Mouse (Mus musculus): Measurements from ENCODE around the gene Hs2st1.
"Not testable (repeated sequence)": the region's sequence is repeated elsewhere in the genome, so short reads cannot be mapped to it uniquely, and the experiment has no call there.

Gene Hs2st1

DNA sequence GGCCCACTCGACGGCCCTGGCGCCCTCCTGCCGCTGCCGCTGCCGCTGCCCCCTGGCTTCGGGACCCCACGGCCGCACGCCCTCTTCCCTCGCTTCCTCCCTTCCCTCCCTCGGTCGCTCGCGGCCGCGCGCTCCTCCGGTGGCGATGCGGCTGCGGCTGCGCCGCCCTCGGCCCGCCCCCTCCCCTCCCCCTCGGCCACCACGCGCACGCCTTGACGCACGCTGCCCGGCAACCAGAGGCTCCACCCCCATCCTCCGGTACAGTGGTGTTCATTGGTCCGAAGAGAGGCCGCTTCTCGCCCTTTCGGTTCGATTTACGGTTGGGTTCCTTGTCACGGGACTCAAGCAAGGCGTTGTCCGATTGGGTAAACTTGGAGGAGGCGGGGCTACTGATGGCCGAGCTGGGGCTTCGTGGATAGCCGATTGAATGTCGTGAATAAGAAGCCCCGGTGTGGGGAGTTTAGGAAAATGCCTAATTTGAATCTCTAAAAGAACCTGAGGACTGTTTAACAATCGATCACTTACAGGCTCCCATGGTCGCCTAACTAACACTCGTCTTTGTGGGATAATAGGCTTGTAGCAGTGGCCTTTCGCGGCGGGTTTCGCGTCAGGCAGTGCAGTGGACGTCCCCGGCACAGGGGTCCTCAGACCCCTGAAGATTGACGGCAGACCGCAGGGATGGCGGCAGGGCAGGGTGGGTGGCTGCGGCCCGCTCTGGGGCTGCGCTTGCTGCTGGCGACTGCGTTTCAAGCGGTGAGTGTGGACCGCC is at the start of gene Hs2st1, which contains the start of gene Selenof:
TSS of gene Hs2st1 (minus strand) at position 135 of the 769 bp plus-strand sequence.
TSS of gene Selenof (plus strand) at position 258 of the 769 bp plus-strand sequence.
- DNase-seq: peak; percentile 98

GRCm38 (mm10) chr3:144617633-144618180 is 47.7 kb upstream of the Hs2st1 start:
- no peak for DNase-seq

DNA sequence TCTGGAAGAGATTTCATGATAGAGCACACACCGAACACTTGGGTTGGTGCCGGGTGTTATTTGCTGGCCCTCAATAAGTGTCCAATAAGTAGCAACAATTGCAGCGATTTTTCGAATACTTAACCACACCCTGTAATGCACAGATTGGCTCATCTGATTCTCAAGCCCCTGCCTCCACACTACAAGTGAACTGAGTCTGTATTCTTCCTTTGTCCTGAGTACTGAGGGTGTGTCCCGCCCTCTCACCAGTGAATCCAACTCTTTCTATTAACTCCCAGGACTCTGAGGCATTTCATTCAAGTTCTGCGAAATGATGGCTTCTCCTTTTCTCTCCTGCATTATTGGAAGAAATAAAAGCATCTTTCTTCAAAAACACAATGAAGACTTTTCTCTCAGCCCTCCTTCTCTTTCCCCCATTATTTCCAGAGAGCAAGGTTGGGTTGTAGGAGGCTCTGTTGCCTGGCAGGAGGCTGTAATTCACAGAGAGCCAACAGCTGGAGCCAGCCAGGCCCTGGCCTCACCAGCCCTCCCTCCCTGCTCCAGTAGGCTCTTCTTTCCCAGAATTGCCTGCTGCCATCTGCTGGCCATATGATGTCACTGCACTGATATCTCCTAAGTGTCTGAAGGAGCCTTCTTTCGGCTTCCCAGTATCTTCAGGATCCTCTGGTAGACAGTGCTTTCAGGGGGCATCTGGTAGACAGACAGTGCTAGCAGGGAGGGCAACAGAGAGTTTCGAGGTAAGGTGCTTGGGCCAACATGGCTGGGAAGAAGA is 46.9 kb upstream of the Hs2st1 start:
- DNase-seq: peak; percentile 72

DNA sequence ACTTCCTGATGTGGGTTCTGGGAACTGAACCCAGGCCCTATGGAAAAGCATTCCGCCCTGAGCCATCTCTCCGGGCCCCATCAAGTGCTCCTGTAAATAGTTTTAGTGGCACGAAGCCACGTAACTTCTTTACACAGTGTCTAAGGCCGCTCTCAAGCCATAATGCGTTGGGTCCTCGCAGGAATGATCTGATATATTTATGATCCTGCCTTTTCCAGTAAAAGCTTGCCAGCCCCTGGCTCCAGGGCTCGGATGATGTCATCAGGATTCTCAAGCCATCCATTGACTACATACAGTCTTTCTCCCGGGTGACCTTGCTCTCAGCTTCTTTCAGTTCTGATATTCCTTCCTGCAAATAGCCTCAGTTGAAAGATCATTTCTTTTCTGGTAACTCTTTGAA is 45.5 kb upstream of the Hs2st1 start:
- no peak for DNase-seq

DNA sequence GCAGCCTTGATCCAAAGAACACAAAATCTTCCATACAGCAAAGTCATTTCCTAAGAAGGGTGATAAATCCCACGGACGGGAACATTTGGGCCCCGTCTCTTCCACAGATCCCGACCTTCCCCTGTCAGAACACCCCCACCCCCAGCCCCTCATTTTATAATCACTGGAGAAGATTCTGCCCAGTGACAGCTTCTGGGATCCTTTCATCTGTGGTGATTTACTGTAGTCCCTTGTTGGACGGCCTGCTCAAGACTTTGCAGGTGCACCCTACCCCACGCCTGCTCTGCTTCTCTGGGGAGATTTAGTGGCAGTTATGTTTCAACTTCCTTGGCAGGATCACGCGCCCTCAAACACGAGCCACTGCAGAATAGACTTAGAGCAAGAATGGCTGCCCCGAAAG is 44.7 kb upstream of the Hs2st1 start:
- DNase-seq: no peak

GRCm38 (mm10) chr3:144614277-144614676 is 44.3 kb upstream of the Hs2st1 start:
- DNase-seq: no peak

DNA sequence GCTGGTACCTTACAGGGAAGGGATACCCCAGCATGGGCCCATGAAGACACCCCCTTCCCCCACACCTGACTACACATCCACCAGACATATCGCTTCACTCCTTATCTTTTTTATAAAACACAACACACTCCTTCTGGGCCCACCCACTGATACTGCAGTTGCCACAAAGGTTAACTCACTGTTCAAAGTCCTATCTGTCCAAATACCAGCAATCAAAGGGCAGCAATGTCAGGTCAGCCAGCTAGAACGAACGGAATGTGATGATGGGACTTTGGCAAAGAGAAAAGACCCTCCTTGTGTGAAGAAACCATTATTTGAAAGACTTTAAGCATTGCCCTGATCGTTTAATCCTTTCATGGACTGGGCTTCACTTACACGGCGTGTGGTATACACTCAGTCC is 42.4 kb upstream of the Hs2st1 start:
- DNase-seq: no peak

GRCm38 (mm10) chr3:144611626-144612271 is 41.8 kb upstream of the Hs2st1 start:
- no peak for DNase-seq

DNA sequence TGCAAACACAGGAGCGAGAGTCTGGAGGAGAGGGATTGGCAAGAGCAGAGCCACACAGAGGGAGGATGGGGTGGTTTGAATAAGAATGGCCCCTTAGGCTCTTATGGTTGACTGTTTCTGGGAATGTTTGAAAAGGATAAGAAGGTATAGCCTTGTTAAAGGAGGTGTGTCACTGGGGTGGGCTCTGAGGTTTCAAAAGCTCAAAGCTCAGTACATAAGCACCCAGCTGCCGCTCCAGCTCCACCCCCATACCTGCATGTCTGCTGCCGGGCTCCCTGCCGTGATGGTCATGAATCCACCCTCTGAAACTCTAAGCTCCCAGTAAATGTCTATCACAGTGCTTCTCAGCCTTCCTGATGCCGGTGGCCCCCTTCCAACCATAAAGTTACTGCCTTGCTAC is 40.8 kb upstream of the Hs2st1 start:
- no peak for DNase-seq

DNA sequence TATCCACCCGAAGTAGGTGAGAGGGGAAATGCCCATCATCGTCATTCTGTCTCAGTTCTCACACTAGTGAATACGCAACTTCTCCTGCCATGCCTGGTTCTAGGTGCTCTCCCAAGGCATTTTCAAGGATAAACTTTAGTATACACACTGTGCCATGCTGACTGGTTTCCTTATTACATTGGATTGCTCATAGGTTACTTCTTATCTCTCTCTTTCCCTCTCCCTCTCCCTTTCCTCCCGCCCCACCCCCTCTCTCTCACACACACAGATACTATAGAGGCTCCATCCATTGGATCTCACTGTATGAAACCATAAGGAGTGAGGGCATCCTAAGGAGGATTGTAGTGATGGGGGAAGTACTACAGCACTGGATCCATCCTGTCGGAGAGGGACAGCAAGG is 38.1 kb upstream of the Hs2st1 start:
- DNase-seq: no peak

DNA sequence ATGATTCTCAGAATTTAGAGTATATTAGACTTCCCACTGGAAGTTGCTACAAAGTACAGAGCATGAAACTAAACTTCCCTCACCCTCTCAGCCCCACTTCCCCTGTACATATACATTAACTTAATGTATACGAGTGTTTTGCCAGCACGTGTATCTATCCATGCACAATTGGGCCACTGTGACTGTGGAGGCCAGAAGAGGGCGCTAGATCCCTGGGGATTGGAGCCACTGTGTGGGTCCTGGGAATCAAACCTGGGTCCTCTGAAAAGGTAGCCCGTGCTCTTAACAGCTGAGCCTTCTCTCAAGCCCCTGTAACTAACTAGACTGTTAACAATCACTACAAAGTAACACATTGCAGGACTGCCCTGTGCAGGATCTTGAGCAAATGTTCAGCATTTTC is 36.5 kb upstream of the Hs2st1 start:
- DNase-seq: no peak

DNA sequence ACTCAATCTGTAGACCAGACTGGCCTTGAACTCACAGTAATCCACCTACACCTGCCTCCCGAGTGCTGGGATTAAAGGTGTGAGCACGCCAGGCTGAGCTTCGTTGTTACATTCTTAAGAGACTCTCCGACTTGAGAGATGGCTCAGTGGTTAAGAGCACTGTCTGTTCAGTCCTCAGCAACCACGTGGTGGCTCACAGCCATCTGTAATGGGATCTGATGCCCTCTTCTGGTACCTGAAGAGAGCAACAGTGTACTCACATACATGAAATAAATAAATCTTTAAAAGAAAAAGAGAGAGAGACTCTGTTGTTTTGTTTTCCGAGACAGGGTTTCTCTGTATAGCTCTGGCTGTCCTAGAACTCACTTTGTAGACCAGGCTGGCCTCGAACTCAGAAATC is 35.8 kb upstream of the Hs2st1 start:
- not testable (repeated sequence) for DNase-seq

DNA sequence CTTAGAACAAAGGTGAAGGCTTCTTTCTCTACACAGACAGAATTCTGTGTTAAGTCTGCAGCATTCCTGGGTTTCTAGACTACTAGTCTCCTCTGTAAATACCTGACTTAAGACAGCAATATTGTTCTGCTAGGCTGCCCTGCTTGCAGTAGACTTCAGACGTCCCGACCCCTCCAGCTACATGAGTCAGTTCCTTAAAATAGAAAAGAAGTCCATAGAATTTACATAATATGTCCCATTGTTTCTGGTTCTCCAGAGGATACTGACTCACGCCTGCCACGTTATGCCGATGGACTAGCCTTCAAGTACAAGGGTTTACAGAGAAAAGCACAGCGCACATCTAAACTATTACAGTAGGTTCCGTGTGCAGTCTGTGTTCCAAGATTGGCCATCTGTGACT is 34.2 kb upstream of the Hs2st1 start:
- DNase-seq: no peak

DNA sequence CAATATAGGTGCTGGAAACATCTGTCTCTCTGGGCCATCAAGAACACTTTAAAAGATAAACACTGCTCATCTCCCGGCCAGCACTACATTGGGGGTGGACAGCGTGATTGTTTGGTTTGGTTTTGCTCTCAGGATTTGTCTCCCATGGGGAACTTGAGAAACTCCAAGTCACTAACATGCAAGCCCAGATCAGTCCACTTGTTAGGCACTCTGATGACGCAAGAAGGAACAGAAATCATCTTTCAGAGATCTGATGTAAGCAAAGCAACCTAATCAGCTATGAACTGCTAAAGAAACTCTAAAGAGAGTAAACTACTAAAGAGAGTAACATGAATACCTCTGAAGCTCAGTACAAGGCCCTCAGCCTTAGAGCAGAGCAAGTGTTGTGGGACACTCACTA is 33.6 kb upstream of the Hs2st1 start:
- DNase-seq: no peak

- DNase-seq: no peak
Measured at GRCm38 (mm10) chr3:144602819-144603218, 32.8 kb upstream of the Hs2st1 start.

GRCm38 (mm10) chr3:144602413-144602812 is 32.4 kb upstream of the Hs2st1 start:
- no peak for DNase-seq

- DNase-seq: no peak
Measured at GRCm38 (mm10) chr3:144597790-144598467, 27.9 kb upstream of the Hs2st1 start.

DNA sequence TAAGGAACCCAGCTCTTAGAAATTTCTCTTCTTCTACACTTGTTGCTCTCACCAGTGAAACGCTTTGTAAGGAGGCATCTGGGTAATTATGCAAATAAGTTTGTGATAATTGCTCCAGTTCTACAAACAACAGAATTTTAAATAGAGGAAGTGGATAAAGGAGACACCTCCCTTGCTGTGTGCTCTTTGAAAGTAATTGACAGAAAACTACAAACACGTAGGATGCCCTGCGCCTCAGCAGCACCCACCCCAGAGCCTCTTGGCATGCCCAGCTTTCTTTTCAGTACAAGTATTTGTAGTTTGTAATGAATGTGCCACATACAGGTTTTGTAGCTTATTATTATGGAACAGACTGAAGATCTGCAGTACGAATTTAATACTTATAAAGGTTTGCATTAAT is 27.1 kb upstream of the Hs2st1 start:
- DNase-seq: no peak

DNA sequence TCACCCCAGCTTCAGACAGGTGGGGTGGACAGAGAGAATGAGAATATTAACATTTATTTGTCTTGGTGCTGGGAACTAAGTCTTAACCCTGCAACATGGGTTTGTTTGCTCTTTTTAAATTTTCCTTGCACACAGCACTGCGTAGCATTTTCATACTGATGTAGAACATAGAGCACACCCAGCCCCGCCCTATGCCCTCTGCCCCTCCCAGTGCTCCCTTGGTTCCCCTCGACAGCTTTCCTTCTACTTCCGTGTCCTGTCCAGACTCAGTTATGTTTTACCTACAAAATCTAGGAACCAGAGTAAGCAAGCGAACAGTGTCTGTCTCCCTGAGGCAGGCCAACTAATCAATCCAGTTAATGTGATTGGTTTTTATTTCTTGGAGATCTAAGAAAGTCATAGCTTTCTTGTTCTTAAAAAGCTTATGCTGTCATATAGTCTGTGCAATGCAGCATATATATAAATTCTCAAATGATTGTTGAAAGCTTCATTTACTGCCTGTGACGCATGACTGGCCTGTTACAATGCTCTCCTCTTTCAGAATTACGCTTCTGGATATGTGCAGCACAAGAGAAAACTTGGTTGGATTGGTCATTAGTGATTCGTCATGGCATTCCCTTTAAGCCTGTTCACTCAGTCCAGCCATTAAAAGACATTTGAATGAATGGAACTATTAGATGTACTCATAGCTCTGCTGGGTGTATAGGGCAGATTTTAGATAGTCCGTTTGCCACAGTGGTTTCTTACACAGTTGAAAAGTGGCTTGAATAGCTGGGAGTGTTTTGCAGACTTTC is 23.2 kb upstream of the Hs2st1 start:
- no peak for DNase-seq

GRCm38 (mm10) chr3:144589189-144589890 is 19.4 kb upstream of the Hs2st1 start:
- DNase-seq: no peak

DNA sequence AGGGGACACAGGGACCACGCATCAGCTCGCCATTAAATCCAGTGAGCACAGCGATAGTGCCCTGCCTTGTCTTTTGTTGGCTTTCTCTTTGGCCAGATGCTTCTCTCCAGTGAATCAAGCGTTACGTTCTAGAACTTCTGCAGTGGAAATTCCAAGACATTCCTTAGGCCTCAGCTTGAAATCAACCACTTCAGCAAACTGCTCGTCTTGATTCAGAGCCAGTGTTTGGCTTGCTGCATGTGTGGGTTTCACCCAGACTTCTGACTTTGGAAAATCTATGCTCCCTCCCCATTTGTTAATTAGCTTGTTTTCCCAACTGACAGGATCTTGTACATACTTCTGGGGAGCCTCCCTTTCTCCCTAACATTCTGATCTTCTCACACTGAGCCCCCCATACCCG is 16.8 kb upstream of the Hs2st1 start:
- no peak for DNase-seq

All from cerebellum, adult 11 months (tissue).